Mouse (Mus musculus) hindbrain, embryonic 16.5 days (tissue): ENCODE results near the gene Myo16. TPM values are rescaled to one million over a fixed set of nuclear protein-coding genes. Genes with fewer than 3 reads are reported as not detected.

Source experiments
- ATAC-seq: fragments of 200-750 bp; cut with Nextera tagmentation; 2 replicates; pipeline ENCODE4 v1.8.0; 2017; ENCODE audit warnings: moderate TSS enrichment, moderate library complexity
- H3K27ac ChIP-seq: fragments of 300-500 bp; sonication (generic); 2 replicates; pipeline ENCODE4 v1.5.1; 2014; ENCODE audit warnings: low read depth, mild to moderate bottlenecking, control low read depth, low read length, moderate library complexity
- H3K27me3 ChIP-seq: fragments of 300-500 bp; sonication (generic); replicated peaks from 2 replicates; pipeline ENCODE4 v1.6.1; 2014; ENCODE audit warnings: low read length; ENCODE audit not compliant: control insufficient read depth, insufficient read depth
- H3K36me3 ChIP-seq: fragments of 300-500 bp; sonication (generic); 2 replicates; pipeline ENCODE4 v1.6.1; 2014; ENCODE audit warnings: mild to moderate bottlenecking, low read length, moderate library complexity, mixed read lengths; ENCODE audit not compliant: control insufficient read depth, insufficient read depth
- H3K4me1 ChIP-seq: fragments of 300-500 bp; sonication (generic); 2 replicates; pipeline ENCODE4 v1.6.1; 2014; ENCODE audit warnings: low read depth, low read length; ENCODE audit not compliant: control insufficient read depth, insufficient read depth
- H3K4me2 ChIP-seq: fragments of 300-500 bp; sonication (generic); 2 replicates; pipeline ENCODE4 v1.6.1; 2014; ENCODE audit warnings: mild to moderate bottlenecking, low read length, control low read depth, moderate library complexity
- H3K4me3 ChIP-seq: fragments of 300-500 bp; sonication (generic); 2 replicates; pipeline ENCODE4 v1.5.1; 2014; ENCODE audit warnings: mild to moderate bottlenecking, low read length, control low read depth, moderate library complexity
- H3K9ac ChIP-seq: fragments of 300-500 bp; sonication (generic); 2 replicates; pipeline ENCODE4 v1.6.1; 2014; ENCODE audit warnings: low read depth, mild to moderate bottlenecking, control low read depth, low read length, moderate library complexity
- H3K9me3 ChIP-seq: fragments of 300-500 bp; sonication (generic); 2 replicates; pipeline ENCODE4 v1.6.1; 2014; ENCODE audit warnings: mild to moderate bottlenecking, low read length, moderate library complexity; ENCODE audit not compliant: control insufficient read depth
- WGBS: fragments of 180-500 bp; shearing (Covaris S2); extraction: QIAGEN DNeasy Blood & Tissue Kit; methylation state at CpG from one replicate; pipeline ENCODE4 v1.1.7; 2014; 5-methylcytosine and 5-hydroxymethylcytosine counted together
- polyA plus RNA-seq: library from polyadenylated mRNA; unstranded; fragments of >200 nt; fragmentation: Nextera tagmentation; extraction: Ambion mirVana; gene quantifications from 2 replicates; pipeline ENCODE4 v1.2.1, GENCODE M21; 2015

The Myo16 gene
- polyA plus RNA-seq, 1 experiment from 2014 or later: 6.1 TPM

DNA sequence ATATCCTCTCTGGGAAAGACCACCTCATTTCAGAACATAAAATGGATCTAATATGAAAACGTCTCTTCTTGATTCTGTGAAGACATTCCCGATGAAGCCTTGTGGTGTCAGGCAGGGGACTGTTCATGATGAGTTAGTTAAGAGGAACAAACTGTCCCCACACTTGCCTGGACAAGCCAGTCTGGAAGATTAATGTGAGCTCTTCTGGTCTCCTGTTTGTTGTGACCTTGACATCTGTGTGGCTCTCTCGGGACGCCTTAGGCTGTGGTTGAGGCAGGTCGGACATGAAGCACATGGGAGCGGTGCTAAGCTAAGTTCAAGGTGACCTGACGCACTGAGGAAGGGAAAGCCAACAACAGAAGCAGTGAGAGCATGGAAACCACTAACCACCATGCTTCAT lies 291.3 kb downstream of the Myo16 start:
- WGBS: 92% methylated on average over 7 of the region's 7 CpGs
- H3K4me1 ChIP-seq: peaks cover 2% of the 10 kb centered on the region; the same call in 1 of the 2 replicates
- H3K4me2 ChIP-seq: no peak overlapping the region
- no peaks in the 10 kb centered on the region for H3K27me3 ChIP-seq
- no peaks in the 10 kb centered on the region for H3K36me3 ChIP-seq
- no peak overlapping the region for H3K27ac ChIP-seq
- H3K9me3 ChIP-seq: no peaks in the 10 kb centered on the region
- no peak overlapping the region for H3K9ac ChIP-seq
- no peak overlapping the region for H3K4me3 ChIP-seq
- no peak for ATAC-seq

DNA sequence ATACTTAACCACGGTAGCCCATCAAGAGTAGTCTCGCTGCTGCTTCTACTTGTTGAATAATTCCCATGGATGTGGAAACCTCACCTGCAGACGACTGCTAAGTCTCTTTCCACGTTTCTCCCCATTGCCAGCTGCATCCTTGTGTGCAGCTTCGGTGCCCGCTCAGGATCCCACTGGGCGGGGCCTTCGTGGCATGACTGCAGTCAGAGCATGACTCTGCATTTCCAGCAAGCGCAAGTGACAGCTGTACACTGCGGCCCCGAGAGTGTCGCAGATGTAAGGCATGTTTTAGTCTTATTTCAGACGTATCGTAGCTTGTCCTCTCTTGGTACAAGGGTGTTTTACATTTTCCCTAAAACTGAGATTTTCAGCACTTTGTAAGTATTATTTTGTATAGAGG lies 294.8 kb downstream of the Myo16 start:
- ATAC-seq: no peak
- no peaks in the 10 kb centered on the region for H3K4me1 ChIP-seq

DNA sequence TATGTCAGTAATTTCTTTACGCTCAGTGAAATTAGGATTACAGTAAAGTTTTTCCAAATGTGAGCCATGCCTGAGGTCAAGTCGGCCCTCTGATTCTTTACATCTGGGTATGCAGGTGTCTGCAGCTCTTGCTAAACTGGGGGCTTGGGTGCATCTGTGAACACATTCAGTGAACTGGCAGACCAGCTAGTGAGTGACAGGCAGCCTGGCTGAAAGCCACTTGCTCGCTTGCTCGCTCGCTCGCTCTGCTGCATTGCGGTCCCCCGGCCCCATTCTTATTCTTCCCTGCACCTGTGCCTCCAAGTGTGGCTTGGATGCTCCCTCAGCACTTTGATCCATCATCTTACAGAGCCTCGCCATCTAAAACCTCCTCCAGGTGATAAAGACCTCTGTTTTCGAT lies 299.3 kb downstream of the Myo16 start:
- H3K4me1 ChIP-seq: no peaks in the 10 kb centered on the region
- no peak overlapping the region for H3K9ac ChIP-seq
- WGBS: 54% methylated on average over 10 of the region's 10 CpGs
- H3K4me3 ChIP-seq: no peak overlapping the region
- H3K9me3 ChIP-seq: no peaks in the 10 kb centered on the region
- H3K27ac ChIP-seq: no peak overlapping the region
- H3K27me3 ChIP-seq: no peaks in the 10 kb centered on the region
- ATAC-seq: no peak
- H3K4me2 ChIP-seq: no peak overlapping the region
- no peaks in the 10 kb centered on the region for H3K36me3 ChIP-seq

More for the DNA sequence above, 294.8 kb downstream of the Myo16 start:
- Histone ChIP-seq H3K4me2 (no peak overlapping the region), H3K9me3 (no peaks in the 10 kb centered on the region), H3K36me3 (no peaks in the 10 kb centered on the region), H3K9ac (no peak overlapping the region), H3K27ac (no peak overlapping the region), H3K27me3 (no peaks in the 10 kb centered on the region), H3K4me3 (no peak overlapping the region)
- WGBS: 72% methylated on average over 14 of the region's 14 CpGs

DNA sequence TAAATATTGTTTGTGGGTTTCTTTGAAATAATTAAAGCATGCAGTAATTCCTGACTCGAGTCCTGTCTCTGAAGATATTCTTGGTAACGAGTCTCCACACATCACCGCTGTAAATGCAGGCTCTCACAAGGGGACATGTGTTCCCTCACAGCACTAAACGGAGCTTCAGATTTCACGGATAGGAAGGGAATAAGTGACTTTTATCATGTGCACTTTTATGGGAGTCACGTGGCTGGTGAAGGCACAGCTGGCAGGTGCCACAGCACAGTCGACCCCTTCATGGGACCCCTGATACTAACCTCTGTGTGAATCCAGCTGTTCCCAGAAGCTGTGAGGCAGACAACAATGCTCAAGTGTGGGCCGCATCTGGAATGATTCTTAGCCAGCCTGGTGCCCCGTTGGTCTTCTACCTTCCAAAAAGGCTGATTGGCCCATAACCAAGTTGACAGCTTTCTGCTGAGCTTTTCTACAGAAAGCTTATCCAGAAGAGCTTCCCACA lies 304.5 kb downstream of the Myo16 start:
- H3K4me3 ChIP-seq: no peak overlapping the region
- H3K4me2 ChIP-seq: no peak overlapping the region
- no peaks in the 10 kb centered on the region for H3K27me3 ChIP-seq
- no peak overlapping the region for H3K27ac ChIP-seq
- H3K9me3 ChIP-seq: no peaks in the 10 kb centered on the region
- H3K4me1 ChIP-seq: no peaks in the 10 kb centered on the region
- ATAC-seq: peak; percentile 42; the same call in 1 of the 2 replicates
- WGBS: 67% methylated on average over 9 of the region's 9 CpGs
- H3K9ac ChIP-seq: no peak overlapping the region
- no peaks in the 10 kb centered on the region for H3K36me3 ChIP-seq

DNA sequence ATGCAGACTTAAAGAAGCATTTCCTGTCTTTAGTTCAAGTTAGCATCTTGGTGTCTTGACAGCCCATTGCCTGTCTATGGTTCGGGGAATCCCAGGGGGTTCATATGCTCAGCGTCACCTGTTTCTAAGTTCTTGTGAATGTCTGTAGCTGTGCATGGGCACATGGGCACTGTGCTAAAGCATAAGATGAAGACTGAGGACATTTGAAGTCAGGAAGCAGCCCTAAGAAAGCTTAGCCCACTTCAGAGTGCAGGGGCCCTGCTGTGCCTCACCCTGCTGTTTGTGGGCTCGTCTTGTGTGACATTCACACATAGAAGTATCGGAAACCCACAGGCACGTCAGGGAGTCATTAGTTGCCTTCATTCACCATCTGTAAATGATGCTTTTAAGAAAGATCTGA lies 308.6 kb downstream of the Myo16 start:
- no peaks in the 10 kb centered on the region for H3K9me3 ChIP-seq
- no peak overlapping the region for H3K4me2 ChIP-seq
- H3K27me3 ChIP-seq: no peaks in the 10 kb centered on the region
- no peak for ATAC-seq
- H3K36me3 ChIP-seq: no peaks in the 10 kb centered on the region
- no peak overlapping the region for H3K9ac ChIP-seq
- WGBS: 70% methylated on average over 5 of the region's 5 CpGs
- H3K27ac ChIP-seq: no peak overlapping the region
- no peaks in the 10 kb centered on the region for H3K4me1 ChIP-seq
- H3K4me3 ChIP-seq: no peak overlapping the region

DNA sequence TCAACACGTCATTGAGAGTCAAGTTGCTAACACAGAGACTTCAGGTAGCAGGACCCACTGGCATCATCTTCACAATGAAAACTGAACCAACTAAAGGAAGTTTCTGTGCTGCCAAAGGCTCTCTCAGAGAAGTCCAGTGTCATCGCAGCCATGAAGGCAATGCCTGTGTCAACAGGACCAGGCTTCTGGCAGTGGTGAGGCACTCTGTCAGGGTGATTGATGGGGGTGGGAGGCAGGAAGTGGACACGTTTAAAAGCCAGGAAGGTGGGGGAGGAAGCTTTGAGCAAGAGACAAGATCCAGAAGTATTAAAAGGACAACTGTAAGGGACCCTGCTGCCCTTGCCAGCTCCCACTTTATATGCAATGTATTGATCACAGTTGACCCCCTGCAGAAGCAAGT lies 314.8 kb downstream of the Myo16 start:
- no peak overlapping the region for H3K9ac ChIP-seq
- no peaks in the 10 kb centered on the region for H3K36me3 ChIP-seq
- H3K27me3 ChIP-seq: no peaks in the 10 kb centered on the region
- no peak for ATAC-seq
- no peaks in the 10 kb centered on the region for H3K4me1 ChIP-seq
- WGBS: 62% methylated on average over 3 of the region's 3 CpGs
- H3K4me3 ChIP-seq: no peak overlapping the region
- no peaks in the 10 kb centered on the region for H3K9me3 ChIP-seq
- no peak overlapping the region for H3K4me2 ChIP-seq
- H3K27ac ChIP-seq: no peak overlapping the region

DNA sequence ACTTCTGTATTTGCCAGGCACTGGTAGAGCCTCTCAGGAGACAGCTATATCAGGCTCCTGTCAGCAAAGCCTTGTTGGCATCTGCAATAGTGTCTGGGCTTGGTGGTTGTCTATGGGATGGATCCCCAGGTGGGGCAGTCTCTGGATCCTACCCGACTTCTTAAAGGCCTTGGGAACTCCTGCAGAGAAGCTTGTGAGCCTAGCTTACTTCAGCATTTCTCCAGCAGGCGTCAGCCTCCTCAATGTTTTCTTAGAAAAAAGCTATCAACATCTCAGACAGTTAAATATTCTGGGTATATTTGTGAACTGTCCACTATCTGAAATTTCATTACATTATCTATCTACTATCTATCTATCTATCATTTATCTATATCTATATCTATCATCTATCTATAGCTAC lies 315.9 kb downstream of the Myo16 start:
- H3K4me2 ChIP-seq: no peak overlapping the region
- H3K9me3 ChIP-seq: no peaks in the 10 kb centered on the region
- no peak overlapping the region for H3K4me3 ChIP-seq
- no peaks in the 10 kb centered on the region for H3K27me3 ChIP-seq
- H3K27ac ChIP-seq: no peak overlapping the region
- ATAC-seq: no peak
- no peak overlapping the region for H3K9ac ChIP-seq
- no peaks in the 10 kb centered on the region for H3K4me1 ChIP-seq
- WGBS: 54% methylated on average over 2 of the region's 2 CpGs
- H3K36me3 ChIP-seq: no peaks in the 10 kb centered on the region

DNA sequence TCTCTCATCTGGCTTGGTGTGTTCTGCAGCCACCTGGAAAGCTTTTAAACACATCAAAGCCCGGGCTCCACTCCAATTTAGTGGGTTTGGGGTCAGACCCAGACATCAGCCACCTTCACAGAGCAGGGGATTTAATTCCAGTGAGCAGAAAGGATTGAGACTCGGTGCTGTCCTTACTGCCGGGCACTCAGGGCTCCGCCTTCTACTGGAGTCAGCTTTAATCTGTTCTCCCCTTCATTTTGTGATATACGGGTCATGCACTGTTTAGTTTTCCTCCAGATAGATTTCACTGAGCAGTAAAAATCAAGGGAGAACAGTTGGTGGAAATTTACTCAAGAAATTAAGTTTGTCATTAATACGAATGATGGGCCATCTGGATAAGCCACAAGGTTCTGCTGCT lies 316.6 kb downstream of the Myo16 start:
- Histone ChIP-seq H3K36me3 (no peaks in the 10 kb centered on the region), H3K27me3 (no peaks in the 10 kb centered on the region), H3K27ac (no peak overlapping the region), H3K4me2 (no peak overlapping the region), H3K4me1 (no peaks in the 10 kb centered on the region), H3K4me3 (no peak overlapping the region), H3K9me3 (no peaks in the 10 kb centered on the region), H3K9ac (no peak overlapping the region)
- WGBS: 53% methylated on average over 6 of the region's 6 CpGs
- ATAC-seq: no peak

DNA sequence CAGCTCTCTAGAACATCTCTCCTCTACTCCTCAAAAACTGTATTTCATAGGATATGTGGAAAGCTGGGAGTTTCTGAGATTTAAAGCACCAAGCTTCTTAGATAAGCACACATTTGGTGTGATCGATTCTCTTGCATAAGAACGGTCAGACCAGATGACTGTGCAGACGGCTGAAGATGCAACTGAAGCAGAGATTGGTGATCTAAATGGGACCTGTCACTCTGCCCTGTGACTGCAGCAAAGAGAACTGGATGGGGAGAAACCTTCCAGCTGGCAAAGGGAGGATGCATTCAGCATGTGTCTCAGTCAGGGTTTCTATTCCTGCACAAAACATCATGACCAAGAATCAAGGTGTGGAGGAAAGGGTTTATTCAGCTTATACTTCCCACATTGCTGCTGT lies 318.7 kb downstream of the Myo16 start:
- peaks cover 3% of the 10 kb centered on the region; the same call in 1 of the 2 replicates for H3K36me3 ChIP-seq

DNA sequence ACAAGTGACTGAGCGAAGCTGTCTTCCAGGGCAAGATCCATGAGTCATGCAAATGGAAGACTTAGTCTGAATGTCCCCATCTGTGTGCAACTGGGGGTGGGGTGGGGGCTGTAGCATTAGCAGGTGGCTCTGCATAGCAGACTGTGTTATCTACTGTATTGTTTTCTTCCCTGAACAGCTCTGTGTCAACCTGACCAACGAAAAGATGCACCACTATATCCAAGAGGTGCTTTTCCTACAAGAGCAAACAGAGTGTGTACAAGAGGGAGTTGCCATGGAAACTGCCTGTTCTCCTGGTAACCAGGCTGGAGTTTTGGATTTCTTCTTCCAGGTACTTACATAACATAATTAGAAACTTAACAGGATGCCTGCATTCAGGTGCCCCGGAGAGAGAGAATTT lies 320.7 kb downstream of the Myo16 start:
- Histone ChIP-seq H3K36me3 (peaks cover 3% of the 10 kb centered on the region; the same call in 1 of the 2 replicates), H3K4me1 (no peaks in the 10 kb centered on the region), H3K9ac (no peak overlapping the region), H3K27ac (no peak overlapping the region), H3K4me3 (no peak overlapping the region), H3K4me2 (no peak overlapping the region), H3K9me3 (no peaks in the 10 kb centered on the region), H3K27me3 (no peaks in the 10 kb centered on the region)
- WGBS: 69% methylated on average over 3 of the region's 3 CpGs
- ATAC-seq: no peak

More for the DNA sequence above, 318.7 kb downstream of the Myo16 start:
- Histone ChIP-seq H3K27ac (no peak overlapping the region), H3K4me3 (no peak overlapping the region), H3K9me3 (no peaks in the 10 kb centered on the region), H3K4me1 (no peaks in the 10 kb centered on the region), H3K4me2 (no peak overlapping the region), H3K27me3 (no peaks in the 10 kb centered on the region), H3K9ac (no peak overlapping the region)
- WGBS: 79% methylated on average over 3 of the region's 3 CpGs
- ATAC-seq: no peak
